Mouse (Mus musculus) midbrain, embryonic 15.5 days (tissue): ENCODE data around the gene Gla. TPM values are rescaled to one million over a fixed set of nuclear protein-coding genes. Genes with fewer than 3 reads are reported as not detected.

Experiments
- ATAC-seq: fragments of 200-750 bp; cut with Nextera tagmentation; replicated peaks from 2 replicates; pipeline ENCODE4 v1.8.0; 2017; ENCODE audit warnings: moderate TSS enrichment
- H3K27ac ChIP-seq: fragments of 300-500 bp; sonication (generic); 2 replicates; pipeline ENCODE4 v1.5.1; 2015; ENCODE audit warnings: mild to moderate bottlenecking, inconsistent platforms
- H3K27me3 ChIP-seq: fragments of 300-500 bp; sonication (generic); replicated peaks from 2 replicates; pipeline ENCODE4 v1.6.1; 2015; ENCODE audit warnings: inconsistent platforms
- H3K36me3 ChIP-seq: fragments of 300-500 bp; sonication (generic); replicated peaks from 2 replicates; pipeline ENCODE4 v1.6.1; 2015; ENCODE audit warnings: inconsistent platforms
- H3K4me1 ChIP-seq: fragments of 300-500 bp; sonication (generic); 2 replicates; pipeline ENCODE4 v1.6.1; 2015; ENCODE audit warnings: inconsistent platforms
- H3K4me2 ChIP-seq: fragments of 300-500 bp; sonication (generic); 2 replicates; pipeline ENCODE4 v1.6.1; 2015; ENCODE audit warnings: inconsistent platforms, mild to moderate bottlenecking, moderate library complexity
- H3K4me3 ChIP-seq: fragments of 300-500 bp; sonication (generic); 2 replicates; pipeline ENCODE4 v1.5.1; 2015; ENCODE audit warnings: mild to moderate bottlenecking, inconsistent platforms
- H3K9ac ChIP-seq: fragments of 300-500 bp; sonication (generic); 2 replicates; pipeline ENCODE4 v1.6.1; 2015; ENCODE audit warnings: mild to moderate bottlenecking, inconsistent platforms
- H3K9me3 ChIP-seq: fragments of 300-500 bp; sonication (generic); 2 replicates; pipeline ENCODE4 v1.6.1; 2016; ENCODE audit warnings: inconsistent platforms
- WGBS: fragments of 180-500 bp; shearing (Covaris S2); methylation state at CpG from one replicate; pipeline ENCODE4 v1.1.7; 2015; ENCODE audit warnings: mixed read lengths; 5-methylcytosine and 5-hydroxymethylcytosine counted together
- polyA plus RNA-seq: library from polyadenylated mRNA; unstranded; fragments of >200 nt; fragmentation: Nextera tagmentation; extraction: Ambion mirVana; gene quantifications from 2 replicates; pipeline ENCODE4 v1.2.1, GENCODE M21; 2015

Gene Gla
- polyA plus RNA-seq, 1 experiment from 2014 or later, result 3.7 TPM

DNA sequence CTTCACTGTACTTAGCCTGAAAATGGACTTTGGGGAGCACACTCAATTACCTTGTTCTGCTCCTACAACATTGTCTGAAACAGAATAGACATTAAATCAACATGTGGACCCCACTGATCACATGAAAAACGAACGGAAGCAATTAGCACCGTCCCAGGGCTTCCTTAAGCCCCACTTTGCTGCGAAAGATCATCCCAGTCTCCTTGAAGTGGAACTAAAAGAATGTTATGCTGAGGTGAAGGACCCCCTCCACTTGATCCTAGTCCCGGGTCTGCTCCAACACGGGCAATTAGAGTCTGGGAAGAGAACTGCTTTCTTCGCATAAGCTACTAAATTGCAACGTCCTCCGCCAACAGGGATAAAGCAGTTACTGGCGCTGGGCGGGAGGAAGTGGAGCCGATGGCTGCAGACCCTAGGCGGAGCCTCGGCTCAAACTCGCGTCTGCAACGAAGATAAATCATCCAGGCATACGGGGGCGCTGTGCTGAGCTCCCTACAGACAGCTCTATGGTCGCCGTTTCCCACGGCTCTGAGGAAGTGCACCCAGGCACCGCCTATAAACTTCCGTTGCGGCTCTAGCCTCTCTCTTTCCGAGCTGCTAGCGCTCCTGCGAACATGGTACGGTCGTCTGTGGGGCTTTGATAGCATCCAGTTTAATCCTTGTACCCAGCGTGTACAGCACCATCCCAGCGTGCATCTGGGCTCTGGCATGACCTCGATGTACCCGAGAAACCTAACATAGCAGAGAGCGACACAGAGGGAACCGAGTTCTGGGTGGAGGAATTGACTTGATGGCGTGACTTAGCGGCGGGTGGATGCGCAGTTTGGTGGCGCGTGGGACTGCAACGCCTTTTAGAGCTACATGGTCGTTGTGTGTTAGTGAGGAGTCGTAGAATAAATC, 15.6 kb downstream of the Gla start, which contains the start of gene Rpl36a:
Gene Rpl36a, plus strand, starts transcription at position 552 of the 900 bp plus-strand sequence.
- Histone ChIP-seq H3K27me3 (no peaks in the 10 kb centered on the region), H3K9ac (peak within 1 kb of the TSS; percentile 52), H3K9me3 (no peaks in the 10 kb centered on the region), H3K4me2 (peak within 1 kb of the TSS; percentile 54), H3K27ac (peak within 1 kb of the TSS; percentile 80), H3K36me3 (no peaks in the 10 kb centered on the region), H3K4me3 (peak within 1 kb of the TSS; percentile 48), H3K4me1 (peaks cover 8% of the 10 kb centered on the region; the same call in 1 of the 2 replicates)
- ATAC-seq, result peak; percentile 99
- WGBS, result 25% methylated on average over 45 of the region's 45 CpGs

DNA sequence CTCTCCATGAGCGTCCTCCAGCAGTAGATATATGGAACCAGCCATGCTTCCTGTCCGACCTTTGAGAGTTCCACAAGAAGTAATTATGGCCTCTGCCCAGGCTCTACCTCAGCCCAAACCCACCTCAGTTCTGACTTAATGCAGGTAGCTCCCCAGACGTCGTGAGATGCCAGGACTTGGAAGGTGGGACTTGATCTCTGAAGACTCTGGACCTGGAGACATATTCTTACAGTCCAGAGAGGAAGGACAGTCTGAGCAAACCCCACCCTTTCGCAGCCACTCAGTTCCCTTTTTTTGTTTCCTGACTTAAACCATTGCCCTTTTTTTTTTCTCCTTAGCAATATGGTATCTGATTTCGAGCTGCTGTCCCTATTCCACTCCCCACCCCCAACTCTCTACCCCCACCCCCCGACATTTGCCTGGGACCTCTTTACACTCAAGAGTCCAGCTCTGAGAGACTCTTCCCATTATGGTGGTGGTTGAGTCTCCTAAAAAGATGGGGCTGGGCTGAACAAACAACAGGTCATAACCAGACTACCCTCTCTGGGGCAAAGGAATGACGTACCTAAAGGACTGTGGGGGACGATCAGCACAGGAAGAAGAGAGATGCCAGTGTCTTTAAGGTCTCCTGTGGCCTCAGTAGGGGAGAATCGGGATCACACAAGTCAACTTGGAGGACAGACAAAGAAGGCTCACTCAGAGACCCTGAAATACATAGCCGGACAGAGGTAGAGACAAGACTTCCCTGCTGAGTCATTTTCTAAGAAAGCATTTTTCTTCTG, 17.8 kb downstream of the Gla start, which contains the start of gene Btk:
Gene Btk, minus strand, starts transcription at position 683 of the 782 bp plus-strand sequence.
- Histone ChIP-seq H3K4me2 (no peak within 1 kb of the TSS), H3K36me3 (no peaks in the 10 kb centered on the region), H3K27me3 (no peaks in the 10 kb centered on the region), H3K4me1 (peaks cover 8% of the 10 kb centered on the region; the same call in 1 of the 2 replicates), H3K9ac (no peak within 1 kb of the TSS), H3K9me3 (no peaks in the 10 kb centered on the region), H3K4me3 (no peak within 1 kb of the TSS), H3K27ac (no peak within 1 kb of the TSS)
- no peak for ATAC-seq
- WGBS, result 84% methylated on average over 11 of the region's 11 CpGs

- Histone ChIP-seq H3K4me3 (no peak overlapping the region), H3K9ac (no peak overlapping the region), H3K36me3 (no peaks in the 10 kb centered on the region), H3K4me1 (peaks cover 8% of the 10 kb centered on the region; the same call in 1 of the 2 replicates), H3K27ac (no peak overlapping the region), H3K4me2 (no peak overlapping the region), H3K27me3 (no peaks in the 10 kb centered on the region), H3K9me3 (no peaks in the 10 kb centered on the region)
- ATAC-seq, result no peak
- WGBS, result 92% methylated on average over 10 of the region's 11 CpGs
These were observed 18.7 kb downstream of the Gla start for GRCm38 (mm10) chrX:134582270-134582669.

GRCm38 (mm10) chrX:134580528-134581305, 20.2 kb downstream of the Gla start:
- ATAC-seq, result no peak

GRCm38 (mm10) chrX:134577896-134578295, 23.0 kb downstream of the Gla start:
- H3K36me3 ChIP-seq, result no peaks in the 10 kb centered on the region
- 80% methylated on average over 4 of the region's 4 CpGs for WGBS
- ATAC-seq, result no peak
- no peaks in the 10 kb centered on the region for H3K27me3 ChIP-seq
- H3K9ac ChIP-seq, result no peak overlapping the region
- H3K27ac ChIP-seq, result no peak overlapping the region
- H3K4me2 ChIP-seq, result no peak overlapping the region
- H3K4me1 ChIP-seq, result no peaks in the 10 kb centered on the region
- no peak overlapping the region for H3K4me3 ChIP-seq
- H3K9me3 ChIP-seq, result no peaks in the 10 kb centered on the region

More at GRCm38 (mm10) chrX:134580528-134581305, 20.2 kb downstream of the Gla start:
- H3K27ac ChIP-seq, result no peak overlapping the region
- no peak overlapping the region for H3K9ac ChIP-seq
- no peak overlapping the region for H3K4me2 ChIP-seq
- H3K4me3 ChIP-seq, result no peak overlapping the region
- no peaks in the 10 kb centered on the region for H3K4me1 ChIP-seq
- H3K36me3 ChIP-seq, result no peaks in the 10 kb centered on the region
- H3K27me3 ChIP-seq, result no peaks in the 10 kb centered on the region
- no peaks in the 10 kb centered on the region for H3K9me3 ChIP-seq
- 88% methylated on average over 14 of the region's 14 CpGs for WGBS

GRCm38 (mm10) chrX:134566536-134567222, 34.2 kb downstream of the Gla start:
- no peak overlapping the region for H3K4me2 ChIP-seq
- ATAC-seq, result no peak
- H3K36me3 ChIP-seq, result no peaks in the 10 kb centered on the region
- H3K9ac ChIP-seq, result no peak overlapping the region
- H3K27me3 ChIP-seq, result no peaks in the 10 kb centered on the region
- no peak overlapping the region for H3K4me3 ChIP-seq
- WGBS, result 86% methylated on average over 8 of the region's 8 CpGs
- H3K27ac ChIP-seq, result no peak overlapping the region
- H3K9me3 ChIP-seq, result no peaks in the 10 kb centered on the region
- H3K4me1 ChIP-seq, result no peaks in the 10 kb centered on the region

DNA sequence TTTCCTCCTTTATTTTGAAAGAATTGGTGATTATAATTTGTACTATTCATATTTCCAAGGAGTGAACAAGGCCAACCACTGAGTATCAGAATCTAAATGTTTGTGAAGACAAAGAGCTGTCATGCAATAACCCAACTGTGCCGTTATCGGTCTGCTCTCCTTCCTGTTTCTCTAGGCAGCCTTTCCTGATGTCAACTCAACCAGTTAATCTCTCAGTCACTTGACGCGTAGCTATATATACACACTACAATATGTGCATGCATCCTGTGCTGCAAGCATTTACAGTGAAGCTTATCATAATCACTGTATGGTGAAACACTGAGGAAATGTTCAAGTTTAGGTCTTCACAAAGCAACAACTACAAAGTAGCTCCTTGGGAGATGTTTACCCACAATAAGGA, 36.6 kb downstream of the Gla start:
- H3K9me3 ChIP-seq, result no peaks in the 10 kb centered on the region
- WGBS, result 88% methylated on average over 4 of the region's 4 CpGs

DNA sequence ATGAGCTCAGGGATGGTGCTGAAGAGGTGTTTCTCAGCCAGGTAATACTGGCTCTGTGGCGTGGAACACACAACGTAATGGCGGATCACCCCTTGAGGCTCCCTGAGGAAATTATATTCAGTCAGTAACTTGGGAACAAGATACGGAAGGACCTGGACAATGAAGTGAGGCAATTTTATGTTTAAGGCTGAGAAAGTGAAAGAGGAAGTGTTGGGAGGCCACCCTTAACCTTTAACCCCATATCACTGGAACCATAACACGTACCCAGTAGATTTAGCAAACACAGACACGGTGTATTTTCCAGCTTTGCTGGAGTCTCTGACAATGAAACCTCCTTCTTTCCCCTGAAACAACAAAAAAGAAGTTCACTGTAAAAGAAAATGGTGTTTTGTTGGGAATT, 46.5 kb downstream of the Gla start:
- Histone ChIP-seq H3K4me1 (no peaks in the 10 kb centered on the region), H3K36me3 (no peaks in the 10 kb centered on the region), H3K4me3 (no peak overlapping the region), H3K9ac (no peak overlapping the region), H3K27ac (no peak overlapping the region), H3K4me2 (no peak overlapping the region), H3K9me3 (no peaks in the 10 kb centered on the region), H3K27me3 (no peaks in the 10 kb centered on the region)
- WGBS, result 83% methylated on average over 6 of the region's 6 CpGs
- no peak for ATAC-seq

More for the DNA sequence above, 36.6 kb downstream of the Gla start:
- no peaks in the 10 kb centered on the region for H3K36me3 ChIP-seq
- no peaks in the 10 kb centered on the region for H3K27me3 ChIP-seq
- H3K27ac ChIP-seq, result no peak overlapping the region
- no peak overlapping the region for H3K4me2 ChIP-seq
- H3K4me3 ChIP-seq, result no peak overlapping the region
- no peaks in the 10 kb centered on the region for H3K4me1 ChIP-seq
- no peak for ATAC-seq
- H3K9ac ChIP-seq, result no peak overlapping the region

DNA sequence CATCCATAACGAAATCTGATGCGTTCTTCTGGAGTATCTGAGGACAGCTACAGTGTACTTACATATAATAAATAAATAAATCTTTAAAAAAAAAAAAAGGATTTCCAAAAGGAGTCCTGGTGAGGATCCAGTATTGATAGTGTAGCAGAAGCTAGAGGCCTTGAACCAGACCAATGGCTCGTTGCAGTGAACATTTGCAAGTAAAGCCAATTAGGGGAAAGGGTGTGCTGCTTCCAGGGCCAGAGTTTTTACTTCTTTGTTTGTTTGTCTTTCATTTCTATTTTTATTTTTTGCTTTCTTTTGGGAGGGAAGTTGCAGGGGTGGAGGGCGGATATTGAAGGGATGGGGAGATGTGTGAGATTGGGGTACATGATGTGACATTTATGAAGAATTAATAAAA, 47.6 kb downstream of the Gla start:
- ATAC-seq, result no peak
- Histone ChIP-seq H3K4me2 (no peak overlapping the region), H3K4me1 (no peaks in the 10 kb centered on the region), H3K4me3 (no peak overlapping the region), H3K9ac (no peak overlapping the region), H3K27ac (no peak overlapping the region), H3K36me3 (no peaks in the 10 kb centered on the region), H3K9me3 (no peaks in the 10 kb centered on the region), H3K27me3 (no peaks in the 10 kb centered on the region)
- WGBS, result 87% methylated on average over 4 of the region's 4 CpGs

GRCm38 (mm10) chrX:134550903-134551302, 50.0 kb downstream of the Gla start:
- H3K4me3 ChIP-seq, result no peak overlapping the region
- H3K36me3 ChIP-seq, result no peaks in the 10 kb centered on the region
- no peaks in the 10 kb centered on the region for H3K9me3 ChIP-seq
- no peaks in the 10 kb centered on the region for H3K4me1 ChIP-seq
- H3K4me2 ChIP-seq, result no peak overlapping the region
- no peak overlapping the region for H3K9ac ChIP-seq
- no peak for ATAC-seq
- 20% methylated on average over 5 of the region's 5 CpGs for WGBS
- H3K27ac ChIP-seq, result no peak overlapping the region
- H3K27me3 ChIP-seq, result no peaks in the 10 kb centered on the region

- Histone ChIP-seq H3K36me3 (no peaks in the 10 kb centered on the region), H3K9ac (no peak overlapping the region), H3K9me3 (no peaks in the 10 kb centered on the region), H3K4me3 (no peak overlapping the region), H3K27ac (no peak overlapping the region), H3K4me1 (no peaks in the 10 kb centered on the region), H3K4me2 (no peak overlapping the region), H3K27me3 (no peaks in the 10 kb centered on the region)
- WGBS, result 89% methylated on average over 4 of the region's 4 CpGs
- ATAC-seq, result no peak
These were observed 53.6 kb downstream of the Gla start for GRCm38 (mm10) chrX:134547330-134547729.
